Comparison of ENCODE assay signal across 9 mouse cellular contexts in the genomic region with DNA sequence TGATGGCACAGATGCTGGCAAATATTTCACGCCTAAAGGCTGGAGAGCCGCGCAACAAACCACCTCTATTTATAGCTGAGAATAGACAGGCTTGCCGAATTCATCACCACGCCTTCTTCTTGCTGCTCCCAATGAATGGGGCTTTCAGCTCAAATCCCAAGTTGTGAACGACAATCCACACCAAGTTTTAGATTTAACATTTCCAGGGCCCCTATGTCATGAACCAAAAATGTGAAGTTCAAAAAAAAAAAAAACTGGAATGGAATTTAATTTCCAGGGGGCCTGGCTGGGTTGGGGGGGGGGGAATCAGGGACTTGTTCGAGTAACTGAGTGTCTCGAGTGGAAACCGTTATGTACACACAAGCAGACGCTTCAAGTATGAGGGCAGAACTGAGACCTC. TPM values are rescaled to one million over a fixed set of nuclear protein-coding genes. Genes with fewer than 3 reads are reported as not detected.
DNase-seq lines count a peak whose midpoint lies in the region; ATAC-seq lines count a peak whose summit lies in the region.
"Had no signal": no experiment of that assay in that cellular context is flagged by ENCODE, and none has a peak within 500 bp of the region (broad histone marks: within the 10 kb centered on the region; RNA-seq: fewer than 3 reads in every experiment).

No protein-coding gene starts in this region.

- intact Hi-C loops in heart, postnatal 36 days (cut with DNase I) = no loop called here

- no peaks in the 10 kb centered on the region for H3K36me3 ChIP-seq in heart, embryonic 16.5 days (ENCODE audit: control insufficient read depth, insufficient read depth)
- H3K36me3 ChIP-seq in midbrain, embryonic 11.5 days (ENCODE audit: control insufficient read depth, insufficient read depth, low read length) = no peaks in the 10 kb centered on the region
- H3K36me3 ChIP-seq: liver, embryonic 15.5 days had no signal

- no peaks in the 10 kb centered on the region for H3K27me3 ChIP-seq in heart, embryonic 16.5 days (ENCODE audit: control insufficient read depth, insufficient read depth, low read length)
- H3K27me3 ChIP-seq in midbrain, embryonic 11.5 days (ENCODE audit: control insufficient read depth, insufficient read depth, low read length) = no peaks in the 10 kb centered on the region
- H3K27me3 ChIP-seq: liver, embryonic 15.5 days had no signal

- H3K4me2 ChIP-seq in heart, embryonic 16.5 days (ENCODE audit: low read depth, low read length) = peak overlapping the region; percentile 47
- 0 out of 2 replicates have a peak overlapping the region, but pooled peaks have one; percentile 19 for H3K4me2 ChIP-seq in midbrain, embryonic 11.5 days
- H3K4me2 ChIP-seq: liver, embryonic 15.5 days had no signal

- 0 out of 2 replicates have a peak overlapping the region, but pooled peaks have one; percentile 13 for H3K4me3 ChIP-seq in heart, embryonic 16.5 days (ENCODE audit: low read length)
- no peak overlapping the region for H3K4me3 ChIP-seq in midbrain, embryonic 11.5 days (ENCODE audit: low read depth, low read length)
- H3K4me3 ChIP-seq: liver, embryonic 15.5 days had no signal

- peak; percentile 69 for ATAC-seq in heart, embryonic 16.5 days (replicated peaks; ENCODE audit: extremely low read depth, insufficient read depth, low FRiP score)
- ATAC-seq in midbrain, embryonic 11.5 days (ENCODE audit: low FRiP score) = no peak

- peaks cover 18% of the 10 kb centered on the region for H3K4me1 ChIP-seq in heart, embryonic 16.5 days (ENCODE audit: control insufficient read depth, insufficient read depth, low read length)
- H3K4me1 ChIP-seq in midbrain, embryonic 11.5 days (ENCODE audit: control insufficient read depth, insufficient read depth, low read length) = no peaks in the 10 kb centered on the region
- H3K4me1 ChIP-seq: liver, embryonic 15.5 days had no signal

- WGBS in heart, embryonic 16.5 days = 19% methylated on average over 10 of the region's 10 CpGs
- 57% methylated on average over 10 of the region's 10 CpGs for WGBS in midbrain, embryonic 11.5 days

- no peaks in the 10 kb centered on the region for H3K9me3 ChIP-seq in heart, embryonic 16.5 days (replicated peaks; ENCODE audit: control insufficient read depth, low read length)
- no peaks in the 10 kb centered on the region for H3K9me3 ChIP-seq in midbrain, embryonic 11.5 days (ENCODE audit: control insufficient read depth, low read length)
- H3K9me3 ChIP-seq: liver, embryonic 15.5 days had no signal

- DNase-seq in heart, adult 11 months = peak; percentile 84
- DNase-seq in heart, postnatal 36 days = no peak
- peak; percentile 68 for DNase-seq in embryo, embryonic 10.5 days (ENCODE audit: low spot score)
- no peak for DNase-seq in midbrain, embryonic 11.5 days (ENCODE audit: low spot score, missing footprints)
- no peak for DNase-seq in cerebellum, adult 9-11 months
- DNase-seq in cerebellum, postnatal 36 days = no peak
- DNase-seq in gastrocnemius, postnatal 25 days = no peak

- no peak overlapping the region for H3K9ac ChIP-seq in heart, embryonic 16.5 days (ENCODE audit: low read length)
- no peak overlapping the region for H3K9ac ChIP-seq in midbrain, embryonic 11.5 days (ENCODE audit: low read length)
- H3K9ac ChIP-seq: liver, embryonic 15.5 days had no signal

- peak overlapping the region; percentile 47 for H3K27ac ChIP-seq in heart, embryonic 16.5 days (ENCODE audit: low read length)
- H3K27ac ChIP-seq in midbrain, embryonic 11.5 days (ENCODE audit: low read depth, low read length) = no peak overlapping the region

RNA-seq across cellular contexts. Expression of gene Igf1r, which starts 42.1 kb away (rescaled TPM):
- 10 to 100 TPM; 15.4 to 21.1 TPM for total RNA-seq in heart, postnatal 36 days (2021)
- polyA plus RNA-seq in heart, embryonic 16.5 days (2015; fragmentation: Nextera tagmentation; extraction: Ambion mirVana) = 16.4 and 18.4 TPM in 2 replicates
- 20.0 and 20.8 TPM in 2 replicates for polyA plus RNA-seq in midbrain, embryonic 11.5 days (2014; fragmentation: Nextera tagmentation; extraction: Ambion mirVana)
- 1 to 10 TPM; 9.5 to 9.6 TPM for total RNA-seq in gastrocnemius, postnatal 25 days (2021)

Comparison
In these comparisons a context has a peak if more than half of its experiments do, and no peak if none do; other contexts are left out.
1. DNase-seq: peak in heart, adult 11 months (single experiment) and embryo, embryonic 10.5 days (single experiment); none in heart, postnatal 36 days (0 of 2), midbrain, embryonic 11.5 days (single experiment), cerebellum, adult 9-11 months (single experiment), cerebellum, postnatal 36 days (0 of 2) and gastrocnemius, postnatal 25 days (single experiment).